Mouse (Mus musculus) hindbrain, embryonic 16.5 days (tissue): Measurements from ENCODE around the gene Elane. TPM values are rescaled to one million over a fixed set of nuclear protein-coding genes. Genes with fewer than 3 reads are reported as not detected.

Experiments
- ATAC-seq: fragments of 200-750 bp; cut with Nextera tagmentation; 2 replicates; pipeline ENCODE4 v1.8.0; 2017; ENCODE audit warnings: moderate TSS enrichment, moderate library complexity
- H3K27ac ChIP-seq: fragments of 300-500 bp; sonication (generic); 2 replicates; pipeline ENCODE4 v1.5.1; 2014; ENCODE audit warnings: low read depth, mild to moderate bottlenecking, control low read depth, low read length, moderate library complexity
- H3K27me3 ChIP-seq: fragments of 300-500 bp; sonication (generic); replicated peaks from 2 replicates; pipeline ENCODE4 v1.6.1; 2014; ENCODE audit warnings: low read length; ENCODE audit not compliant: control insufficient read depth, insufficient read depth
- H3K36me3 ChIP-seq: fragments of 300-500 bp; sonication (generic); 2 replicates; pipeline ENCODE4 v1.6.1; 2014; ENCODE audit warnings: mild to moderate bottlenecking, low read length, moderate library complexity, mixed read lengths; ENCODE audit not compliant: control insufficient read depth, insufficient read depth
- H3K4me1 ChIP-seq: fragments of 300-500 bp; sonication (generic); 2 replicates; pipeline ENCODE4 v1.6.1; 2014; ENCODE audit warnings: low read depth, low read length; ENCODE audit not compliant: control insufficient read depth, insufficient read depth
- H3K4me2 ChIP-seq: fragments of 300-500 bp; sonication (generic); 2 replicates; pipeline ENCODE4 v1.6.1; 2014; ENCODE audit warnings: mild to moderate bottlenecking, low read length, control low read depth, moderate library complexity
- H3K4me3 ChIP-seq: fragments of 300-500 bp; sonication (generic); 2 replicates; pipeline ENCODE4 v1.5.1; 2014; ENCODE audit warnings: mild to moderate bottlenecking, low read length, control low read depth, moderate library complexity
- H3K9ac ChIP-seq: fragments of 300-500 bp; sonication (generic); 2 replicates; pipeline ENCODE4 v1.6.1; 2014; ENCODE audit warnings: low read depth, mild to moderate bottlenecking, control low read depth, low read length, moderate library complexity
- H3K9me3 ChIP-seq: fragments of 300-500 bp; sonication (generic); 2 replicates; pipeline ENCODE4 v1.6.1; 2014; ENCODE audit warnings: mild to moderate bottlenecking, low read length, moderate library complexity; ENCODE audit not compliant: control insufficient read depth
- WGBS: fragments of 180-500 bp; shearing (Covaris S2); extraction: QIAGEN DNeasy Blood & Tissue Kit; methylation state at CpG from one replicate; pipeline ENCODE4 v1.1.7; 2014; 5-methylcytosine and 5-hydroxymethylcytosine counted together
- polyA plus RNA-seq: library from polyadenylated mRNA; unstranded; fragments of >200 nt; fragmentation: Nextera tagmentation; extraction: Ambion mirVana; gene quantifications from 2 replicates; pipeline ENCODE4 v1.2.1, GENCODE M21; 2015

Gene Elane
- polyA plus RNA-seq, 1 experiment from 2014 or later: 0.26 TPM

GRCm38 (mm10) chr10:79916808-79917531, 30.9 kb downstream of the Elane start, which contains the start of gene Kiss1r:
Kiss1r (plus strand) TSS chr10:79916971.
- Histone ChIP-seq H3K9me3 (no peaks in the 10 kb centered on the region), H3K4me1 (peaks cover 36% of the 10 kb centered on the region), H3K27me3 (peaks cover 41% of the 10 kb centered on the region), H3K36me3 (0 out of 2 replicates have a peak, but pooled peaks cover 2% of the 10 kb centered on the region), H3K9ac (peak within 1 kb of the TSS; percentile 94), H3K4me3 (peak within 1 kb of the TSS; percentile 73), H3K4me2 (peak within 1 kb of the TSS; percentile 89), H3K27ac (peak within 1 kb of the TSS; percentile 70)
- ATAC-seq: peak; percentile 80
- WGBS: 2% methylated on average over 41 of the region's 42 CpGs

GRCm38 (mm10) chr10:79917532-79918100, 31.6 kb downstream of the Elane start:
- WGBS: 69% methylated on average over 5 of the region's 5 CpGs
- H3K4me2 ChIP-seq: peak overlapping the region; percentile 89
- H3K27ac ChIP-seq: no peak overlapping the region
- H3K4me1 ChIP-seq: peaks cover 36% of the 10 kb centered on the region
- peaks cover 47% of the 10 kb centered on the region for H3K27me3 ChIP-seq
- no peaks in the 10 kb centered on the region for H3K36me3 ChIP-seq
- H3K9ac ChIP-seq: peak overlapping the region; percentile 94
- H3K4me3 ChIP-seq: peak overlapping the region; percentile 73
- H3K9me3 ChIP-seq: no peaks in the 10 kb centered on the region
- no peak for ATAC-seq

- peaks cover 55% of the 10 kb centered on the region for H3K27me3 ChIP-seq
- H3K36me3 ChIP-seq: no peaks in the 10 kb centered on the region
- H3K4me2 ChIP-seq: peak overlapping the region; percentile 24; the same call in 1 of the 2 replicates
- ATAC-seq: no peak
- WGBS: 4% methylated on average over 35 of the region's 35 CpGs
- peak overlapping the region; percentile 47 for H3K9ac ChIP-seq
- peak overlapping the region; percentile 7; the same call in 1 of the 2 replicates for H3K4me3 ChIP-seq
- H3K9me3 ChIP-seq: no peaks in the 10 kb centered on the region
- no peak overlapping the region for H3K27ac ChIP-seq
- H3K4me1 ChIP-seq: peaks cover 36% of the 10 kb centered on the region
These were observed 32.4 kb downstream of the Elane start for GRCm38 (mm10) chr10:79918231-79919078.

GRCm38 (mm10) chr10:79919251-79919849, 33.3 kb downstream of the Elane start:
- H3K9me3 ChIP-seq: no peaks in the 10 kb centered on the region
- peaks cover 56% of the 10 kb centered on the region for H3K27me3 ChIP-seq
- peaks cover 31% of the 10 kb centered on the region for H3K4me1 ChIP-seq
- no peak overlapping the region for H3K4me2 ChIP-seq
- 3% methylated on average over 18 of the region's 21 CpGs for WGBS
- no peak overlapping the region for H3K9ac ChIP-seq
- H3K4me3 ChIP-seq: no peak overlapping the region
- H3K36me3 ChIP-seq: no peaks in the 10 kb centered on the region
- H3K27ac ChIP-seq: no peak overlapping the region
- no peak for ATAC-seq

- Histone ChIP-seq H3K27ac (no peak overlapping the region), H3K9ac (no peak overlapping the region), H3K9me3 (no peaks in the 10 kb centered on the region), H3K4me2 (peak overlapping the region; percentile 55), H3K36me3 (no peaks in the 10 kb centered on the region), H3K4me1 (peaks cover 23% of the 10 kb centered on the region), H3K27me3 (peaks cover 56% of the 10 kb centered on the region), H3K4me3 (peak overlapping the region; percentile 37; the same call in 1 of the 2 replicates)
- no peak for ATAC-seq
- 12% methylated on average over 26 of the region's 26 CpGs for WGBS
These were observed 34.2 kb downstream of the Elane start for GRCm38 (mm10) chr10:79920056-79920890.

GRCm38 (mm10) chr10:79920958-79921535, 35.0 kb downstream of the Elane start, which contains the start of gene R3hdm4:
R3hdm4 (minus strand) TSS chr10:79921208.
- Histone ChIP-seq H3K36me3 (no peaks in the 10 kb centered on the region), H3K9me3 (no peaks in the 10 kb centered on the region), H3K4me3 (peak within 1 kb of the TSS; percentile 37), H3K4me2 (peak within 1 kb of the TSS; percentile 55), H3K9ac (peak within 1 kb of the TSS; percentile 54), H3K4me1 (peaks cover 22% of the 10 kb centered on the region), H3K27me3 (peaks cover 56% of the 10 kb centered on the region), H3K27ac (no peak within 1 kb of the TSS)
- ATAC-seq: no peak
- 4% methylated on average over 39 of the region's 41 CpGs for WGBS

- Histone ChIP-seq H3K4me1 (peaks cover 25% of the 10 kb centered on the region), H3K9me3 (no peaks in the 10 kb centered on the region), H3K4me3 (peak overlapping the region; percentile 37), H3K9ac (peak overlapping the region; percentile 54), H3K27ac (no peak overlapping the region), H3K4me2 (peak overlapping the region; percentile 55), H3K36me3 (no peaks in the 10 kb centered on the region), H3K27me3 (peaks cover 56% of the 10 kb centered on the region)
- ATAC-seq: no peak
- 1% methylated on average over 33 of the region's 34 CpGs for WGBS
These were observed 35.5 kb downstream of the Elane start for GRCm38 (mm10) chr10:79921572-79921971.
